ENCODE assay signal across 7 mouse cellular contexts in genomic region chr14:21982592-21983310, GRCm38 (mm10). TPM values are rescaled to one million over a fixed set of nuclear protein-coding genes. Genes with fewer than 3 reads are reported as not detected.
DNase-seq lines count a peak whose midpoint lies in the region.

No protein-coding gene starts in this region.

- peak; percentile 54 to 66 for DNase-seq in adrenal gland, adult 18-20 months (ENCODE audit: low spot score in 2 of 2)
- DNase-seq in embryo, embryonic 11 days: peak; percentile 72
- peak; percentile 21 to 27 for DNase-seq in heart, adult 9 months (ENCODE audit: low spot score in 2 of 2)
- peak; percentile 40 to 67 for DNase-seq in kidney, adult 8-10 months
- peak; percentile 53 for DNase-seq in lung, postnatal 14 days
- DNase-seq in testis, postnatal 10 days (ENCODE audit: low spot score): peak; percentile 56
- DNase-seq in layer of hippocampus, adult 9-10 months (ENCODE audit: low spot score): no peak

RNA-seq across cellular contexts. Expression of gene Zfp503, which starts 6.7 kb away (rescaled TPM):
- total RNA-seq in adrenal gland, adult 18-20 months (2021): 10 to 100 TPM; 21.9 to 25.3 TPM

RNA-seq across cellular contexts. Expression of gene Lrmda, which starts 36.8 kb away (rescaled TPM):
- total RNA-seq in adrenal gland, adult 18-20 months (2021): 1 to 10 TPM; 6.8 to 9.1 TPM
